14 mouse cellular contexts compared by ENCODE assay signal in the genomic region with DNA sequence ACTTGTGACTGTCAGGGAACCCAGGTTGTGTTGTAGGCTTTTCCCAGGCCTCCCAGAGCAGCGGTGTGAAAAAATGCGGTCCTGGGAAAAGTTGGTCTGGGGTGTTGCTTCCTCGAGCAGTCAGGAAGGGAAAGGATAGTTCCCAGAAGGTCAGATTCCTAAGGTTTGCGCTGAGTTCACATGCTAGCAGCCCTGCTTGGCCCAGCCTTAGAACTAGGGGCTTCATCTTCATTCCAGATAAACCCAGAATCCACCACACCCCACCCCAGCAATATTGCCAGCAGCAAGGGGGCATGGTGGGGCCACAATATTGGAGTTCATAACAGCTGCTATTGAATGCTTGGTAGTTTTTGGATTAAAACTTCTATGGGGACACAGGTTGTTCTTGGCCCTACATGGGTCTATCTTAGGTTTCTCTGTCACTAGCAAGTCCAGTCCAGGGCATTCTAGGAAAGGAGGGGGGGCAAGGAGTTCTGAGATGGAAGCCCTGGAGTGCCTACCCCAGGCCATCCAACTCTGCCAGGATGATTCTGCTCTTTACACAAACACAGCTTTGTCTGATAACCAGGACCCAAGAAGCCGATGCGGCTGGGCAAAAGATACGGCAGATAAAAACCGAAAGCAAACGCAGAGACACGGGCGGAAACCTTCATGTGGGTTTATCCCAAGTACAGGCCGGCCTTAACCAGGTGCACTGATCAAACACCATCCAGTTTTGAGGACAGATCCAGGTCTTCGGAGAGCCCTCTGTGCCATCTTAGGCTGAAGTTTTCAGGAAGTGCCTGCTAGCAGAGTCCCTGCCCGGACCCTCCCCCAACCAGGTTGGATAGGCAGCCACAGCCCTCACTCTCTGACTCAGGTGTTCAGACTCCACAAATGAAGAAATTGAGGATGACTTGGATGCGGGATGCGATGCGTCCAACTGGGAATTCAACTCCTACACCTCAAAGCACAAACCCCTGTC. TPM values are rescaled to one million over a fixed set of nuclear protein-coding genes. Genes with fewer than 3 reads are reported as not detected.
DNase-seq lines count a peak whose midpoint lies in the region; ATAC-seq and TF ChIP-seq lines count a peak whose summit lies in the region.
"Had no signal": no experiment of that assay in that cellular context is flagged by ENCODE, and none has a peak within 500 bp of the region (broad histone marks: within the 10 kb centered on the region; RNA-seq: fewer than 3 reads in every experiment).

No protein-coding gene starts in this region.

- TF ChIP-seq POLR2A in CH12.LX (IDR thresholded peaks at IDR 0.05; ENCODE audit: low read depth, low read length): no peak

- in situ Hi-C loops in CH12.LX (cut with MboI; ENCODE audit: low pct_ligation_motif_present, low pct_unique_long_range_greater_than_20kb, low sequenced_read_pairs): no loop called here

- H3K36me3 ChIP-seq in heart, embryonic 15.5 days: no peaks in the 10 kb centered on the region
- no peaks in the 10 kb centered on the region for H3K36me3 ChIP-seq in CH12.LX (replicated peaks in 1 of 2; ENCODE audit: control insufficient read depth in 1 of 2, insufficient read depth in 1 of 2, low read length in 1 of 2)
- H3K36me3 ChIP-seq in limb, embryonic 10.5 days: no peaks in the 10 kb centered on the region
- no peaks in the 10 kb centered on the region for H3K36me3 ChIP-seq in lung, postnatal 0 days (ENCODE audit: insufficient read depth, low read length)
- H3K36me3 ChIP-seq: liver, embryonic 13.5 days had no signal

- H3K79me2 ChIP-seq in CH12.LX (replicated peaks; ENCODE audit: control insufficient read depth, extremely low read depth, insufficient read depth, poor library complexity, severe bottlenecking): no peaks in the 10 kb centered on the region

- H3K9ac ChIP-seq in heart, embryonic 15.5 days: peak overlapping the region; percentile 34; the same call in 1 of the 2 replicates
- no peak overlapping the region for H3K9ac ChIP-seq in CH12.LX (ENCODE audit: insufficient read depth, low read depth)
- no peak overlapping the region for H3K9ac ChIP-seq in lung, postnatal 0 days (replicated peaks; ENCODE audit: low read depth)
- H3K9ac ChIP-seq: liver, embryonic 13.5 days had no signal

- H3K4me2 ChIP-seq in heart, embryonic 15.5 days: peak overlapping the region; percentile 89
- no peak overlapping the region; the same call in 1 of the 2 replicates for H3K4me2 ChIP-seq in CH12.LX (ENCODE audit: insufficient read depth, low read depth, poor library complexity, severe bottlenecking)
- no peak overlapping the region for H3K4me2 ChIP-seq in lung, postnatal 0 days (replicated peaks; ENCODE audit: low read depth, low read length)
- H3K4me2 ChIP-seq: liver, embryonic 13.5 days had no signal

- no peak for TF ChIP-seq EP300 in CH12.LX (IDR thresholded peaks at IDR 0.05; ENCODE audit: low read length)
- no peak for TF ChIP-seq EP300 in lung, postnatal 0 days (IDR thresholded peaks at IDR 0.05)

- peak overlapping the region; percentile 26; the same call in 1 of the 2 replicates for H3K27ac ChIP-seq in heart, embryonic 15.5 days
- no peak overlapping the region for H3K27ac ChIP-seq in CH12.LX (ENCODE audit: insufficient read depth, low read depth)
- no peak overlapping the region for H3K27ac ChIP-seq in limb, embryonic 10.5 days
- H3K27ac ChIP-seq in lung, postnatal 0 days (ENCODE audit: low read length): no peak overlapping the region
- H3K27ac ChIP-seq: liver, embryonic 13.5 days had no signal

- ATAC-seq in heart, embryonic 15.5 days (replicated peaks; ENCODE audit: insufficient number of reproducible peaks, insufficient read depth, low FRiP score, low read depth): no peak
- ATAC-seq in lung, postnatal 0 days: no peak

- no peaks in the 10 kb centered on the region for H3K9me3 ChIP-seq in heart, embryonic 15.5 days (replicated peaks)
- peaks cover 22% of the 10 kb centered on the region for H3K9me3 ChIP-seq in CH12.LX (replicated peaks; ENCODE audit: low read length)
- no peaks in the 10 kb centered on the region for H3K9me3 ChIP-seq in limb, embryonic 10.5 days (replicated peaks)
- no peaks in the 10 kb centered on the region for H3K9me3 ChIP-seq in lung, postnatal 0 days (ENCODE audit: low read length)
- H3K9me3 ChIP-seq: liver, embryonic 13.5 days had no signal

- H3K4me1 ChIP-seq in heart, embryonic 15.5 days (replicated peaks): peaks cover 33% of the 10 kb centered on the region
- H3K4me1 ChIP-seq in CH12.LX (ENCODE audit: control insufficient read depth in 1 of 2, insufficient read depth in 2 of 2): peaks cover 7 to 14% of the 10 kb centered on the region in 2 experiments
- H3K4me1 ChIP-seq in limb, embryonic 10.5 days: peaks cover 56% of the 10 kb centered on the region
- H3K4me1 ChIP-seq in lung, postnatal 0 days (ENCODE audit: insufficient read depth, low read depth, low read length): peaks cover 11% of the 10 kb centered on the region

- 33% methylated on average over 17 of the region's 17 CpGs for WGBS in heart, embryonic 15.5 days
- WGBS in limb, embryonic 10.5 days: 15% methylated on average over 17 of the region's 17 CpGs
- WGBS in lung, postnatal 0 days: 38% methylated on average over 17 of the region's 17 CpGs

- peak overlapping the region; percentile 68 for H3K4me3 ChIP-seq in heart, embryonic 15.5 days
- H3K4me3 ChIP-seq in CH12.LX (replicated peaks in 1 of 3; ENCODE audit: low read depth in 2 of 3, low read length in 2 of 3, poor library complexity in 1 of 3): no peak overlapping the region
- peak overlapping the region; percentile 59 for H3K4me3 ChIP-seq in limb, embryonic 10.5 days
- no peak overlapping the region for H3K4me3 ChIP-seq in lung, postnatal 0 days (ENCODE audit: low read depth, low read length)
- H3K4me3 ChIP-seq: liver, embryonic 13.5 days had no signal

- no peak for DNase-seq in heart, adult 9 months (ENCODE audit: low spot score in 2 of 2)
- DNase-seq in CH12.LX (ENCODE audit: extremely low read depth): no peak
- peak; percentile 20 for DNase-seq in embryo, embryonic 9.5 days (ENCODE audit: extremely low spot score)
- peak; percentile 46 for DNase-seq in limb, embryonic 10.5 days (ENCODE audit: low spot score)
- no peak for DNase-seq in gastrocnemius, adult 18-20 months (ENCODE audit: low spot score)
- no peak for DNase-seq in cerebellum, adult 11 months
- no peak for DNase-seq in lung, postnatal 0 days (ENCODE audit: low spot score)
- DNase-seq: adrenal gland, adult 8-10 months; cerebellum, adult 2 months; liver, embryonic 13.5 days; right cerebral cortex, postnatal 14 days; thymus, postnatal 14 days had no signal

- TF ChIP-seq RAD21 in CH12.LX (IDR thresholded peaks at IDR 0.05; ENCODE audit: low read depth, low read length): no peak

- no peak for TF ChIP-seq CTCF in CH12.LX (conservative IDR thresholded peaks at IDR 0.05 in 1 of 2, IDR thresholded peaks at IDR 0.05 in 1 of 2; ENCODE audit: low read depth in 2 of 2, low read length in 2 of 2)
- no peak for TF ChIP-seq CTCF in lung, postnatal 0 days (IDR thresholded peaks at IDR 0.05)

- dilution Hi-C loops in CH12.LX (cut with MboI; ENCODE audit: extremely low pct_ligation_motif_present, extremely low pct_unique_long_range_greater_than_20kb, low sequenced_read_pairs): no loop called here

- peaks cover 93% of the 10 kb centered on the region for H3K27me3 ChIP-seq in heart, embryonic 15.5 days
- peaks cover 60% of the 10 kb centered on the region for H3K27me3 ChIP-seq in CH12.LX (replicated peaks)
- H3K27me3 ChIP-seq in limb, embryonic 10.5 days (ENCODE audit: low read depth, poor library complexity, severe bottlenecking): peaks cover 98% of the 10 kb centered on the region
- H3K27me3 ChIP-seq in lung, postnatal 0 days (replicated peaks; ENCODE audit: insufficient read depth, low read length): peaks cover 88% of the 10 kb centered on the region

TF ChIP-seq in CH12.LX, 34 proteins besides CTCF, POLR2A, EP300 and RAD21:
- TF ChIP-seq TBP (conservative IDR thresholded peaks at IDR 0.05; ENCODE audit: low read depth, low read length): no peak
- TF ChIP-seq ELF1 (IDR thresholded peaks at IDR 0.05; ENCODE audit: low read depth, low read length): 0 out of 2 replicates have a peak, but pooled peaks have one; percentile 27

RNA-seq across cellular contexts. Expression of a gene that starts 4.8 kb away (rescaled TPM):
- polyA plus RNA-seq in heart, embryonic 15.5 days (2015; fragmentation: Nextera tagmentation; extraction: Ambion mirVana): 6.4 and 8.5 TPM in 2 replicates
- not detected in 2 replicates for total RNA-seq in CH12.LX (2012; rRNA removed)
- total RNA-seq in CH12.LX (2014; rRNA removed): not detected in 2 replicates
- not detected in 2 replicates for polyA plus RNA-seq in CH12.LX (2012; ENCODE audit: insufficient read length, low read depth)
- 2.3 and 3.3 TPM in 2 replicates for polyA plus RNA-seq in limb, embryonic 10.5 days (2016; fragmentation: Nextera tagmentation; extraction: Ambion mirVana)
- total RNA-seq in gastrocnemius, adult 18-20 months (2021): under 1 TPM; 0.16 to 0.36 TPM
- 0.47 and 0.58 TPM in 2 replicates for polyA plus RNA-seq in lung, postnatal 0 days (2015; fragmentation: Nextera tagmentation; extraction: Ambion mirVana)

RNA-seq across cellular contexts. Expression of a gene that starts 7.0 kb away (rescaled TPM):
- polyA plus RNA-seq in heart, embryonic 15.5 days (2015; fragmentation: Nextera tagmentation; extraction: Ambion mirVana): 0.34 and 0.94 TPM in 2 replicates
- total RNA-seq in CH12.LX (2012; rRNA removed) (0.04 TPM in 1 of 2 replicates, not detected in the other), CH12.LX (2014; rRNA removed) (not detected in 2 replicates)
- not detected in 2 replicates for polyA plus RNA-seq in CH12.LX (2012; ENCODE audit: insufficient read length, low read depth)
- polyA plus RNA-seq in limb, embryonic 10.5 days (2016; fragmentation: Nextera tagmentation; extraction: Ambion mirVana): 0.13 and 0.15 TPM in 2 replicates
- total RNA-seq in gastrocnemius, adult 18-20 months (2021): not detected
- polyA plus RNA-seq in lung, postnatal 0 days (2015; fragmentation: Nextera tagmentation; extraction: Ambion mirVana): 0.88 and 1.3 TPM in 2 replicates
- total RNA-seq: layer of hippocampus, adult 18-20 months had no signal
- polyA plus RNA-seq: cerebellum, adult 2 months had no signal

RNA-seq across cellular contexts. Expression of a gene that starts 12.5 kb away (rescaled TPM):
- polyA plus RNA-seq in heart, embryonic 15.5 days (2015; fragmentation: Nextera tagmentation; extraction: Ambion mirVana): 29.7 and 38.2 TPM in 2 replicates
- total RNA-seq in CH12.LX (2012; rRNA removed) (34.7 and 36.4 TPM in 2 replicates), CH12.LX (2014; rRNA removed) (30.1 and 30.7 TPM in 2 replicates)
- polyA plus RNA-seq in CH12.LX (2012; ENCODE audit: insufficient read length, low read depth): 23.1 and 27.1 TPM in 2 replicates
- polyA plus RNA-seq in limb, embryonic 10.5 days (2016; fragmentation: Nextera tagmentation; extraction: Ambion mirVana): 58.5 and 67.6 TPM in 2 replicates
- 10 to 100 TPM; 12.8 to 14.7 TPM for total RNA-seq in gastrocnemius, adult 18-20 months (2021)
- 36.1 and 37.7 TPM in 2 replicates for polyA plus RNA-seq in lung, postnatal 0 days (2015; fragmentation: Nextera tagmentation; extraction: Ambion mirVana)

RNA-seq across cellular contexts. Expression of a gene that starts 36.6 kb away (rescaled TPM):
- polyA plus RNA-seq in heart, embryonic 15.5 days (2015; fragmentation: Nextera tagmentation; extraction: Ambion mirVana): 3.3 and 9.6 TPM in 2 replicates
- total RNA-seq in CH12.LX (2012; rRNA removed) (not detected in 2 replicates), CH12.LX (2014; rRNA removed) (not detected in 2 replicates)
- not detected in 2 replicates for polyA plus RNA-seq in CH12.LX (2012; ENCODE audit: insufficient read length, low read depth)
- polyA plus RNA-seq in limb, embryonic 10.5 days (2016; fragmentation: Nextera tagmentation; extraction: Ambion mirVana): 0.48 and 4.4 TPM in 2 replicates
- total RNA-seq in gastrocnemius, adult 18-20 months (2021): under 1 TPM; 0.09 to 0.18 TPM
- 156 and 194 TPM in 2 replicates for polyA plus RNA-seq in lung, postnatal 0 days (2015; fragmentation: Nextera tagmentation; extraction: Ambion mirVana)

Comparison
In these comparisons a context has a peak if more than half of its experiments do, and no peak if none do; other contexts are left out.
1. H3K4me3 ChIP-seq: peak in heart, embryonic 15.5 days (single experiment) and limb, embryonic 10.5 days (single experiment); none in CH12.LX (0 of 3) and lung, postnatal 0 days (single experiment).
2. DNase-seq: peak in embryo, embryonic 9.5 days (single experiment) and limb, embryonic 10.5 days (single experiment); none in heart, adult 9 months (0 of 2), CH12.LX (single experiment), gastrocnemius, adult 18-20 months (single experiment), cerebellum, adult 11 months (single experiment) and lung, postnatal 0 days (single experiment).